In the genomic region with DNA sequence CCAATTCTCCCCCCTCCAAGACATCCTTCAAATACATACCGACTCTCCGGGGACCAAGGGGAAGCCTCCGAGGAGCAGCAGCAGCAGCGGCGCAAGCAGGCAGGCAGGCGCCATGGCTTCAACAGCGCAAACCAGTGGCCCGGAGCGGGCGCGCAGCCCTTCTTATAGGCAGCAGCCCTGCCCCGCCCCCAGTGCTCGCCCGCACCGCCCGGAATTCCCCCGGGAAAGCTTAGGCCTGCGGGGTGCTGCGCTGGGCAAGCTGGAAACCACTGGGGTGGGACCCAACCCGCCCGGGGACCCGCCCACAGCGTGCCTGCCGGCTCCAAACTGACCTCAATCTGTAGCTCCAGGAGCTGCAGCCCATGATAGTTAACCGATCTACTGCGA, we compare ENCODE assay signal across 8 mouse cellular contexts. TPM values are rescaled to one million over a fixed set of nuclear protein-coding genes. Genes with fewer than 3 reads are reported as not detected.
A peak's percentile ranks its signal among the peaks of the same experiment; 100 is the strongest.
DNase-seq lines count a peak whose midpoint lies in the region; ATAC-seq lines count a peak whose summit lies in the region.

No protein-coding gene starts in this region.

- peak; percentile 86 for DNase-seq in R1 (ENCODE audit: low read depth, low spot score)
- peak; percentile 87 for DNase-seq in gastrocnemius, postnatal 14 days
- DNase-seq in left cerebral cortex, postnatal 4 days: peak; percentile 70
- DNase-seq in mesoderm, embryonic 11.5 days (ENCODE audit: low read depth, low spot score): peak; percentile 82
- DNase-seq in right cerebral cortex, postnatal 25 days: peak; percentile 78
- DNase-seq in urinary bladder, postnatal 25 days (ENCODE audit: low spot score): peak; percentile 88

- 0 out of 2 replicates have a peak, but pooled peaks have one; percentile 19 for ATAC-seq in common myeloid progenitor, adult 5-6 weeks (replicated peaks; ENCODE audit: low read depth, poor library complexity, severe bottlenecking)
- ATAC-seq in inflammation-experienced regulatory T-cells, adult 6 months: peak; percentile 59

- intact Hi-C loops in gastrocnemius, postnatal 14 days (cut with DNase I; ENCODE audit: low total_unique reads): no loop called here
- intact Hi-C loops in left cerebral cortex, postnatal 4 days (cut with DNase I): no loop called here

RNA-seq across cellular contexts. Expression of a gene that starts 0.6 kb away (rescaled TPM):
- 0.05 TPM in 1 of 2 replicates, not detected in the other for total RNA-seq in common myeloid progenitor, adult 5-6 weeks (2017)
- total RNA-seq in gastrocnemius, postnatal 14 days (2021): 10 to 100 TPM; 45.1 to 72.6 TPM
- 10 to 100 TPM; 12.0 to 42.7 (median 41.8) TPM for polyA plus RNA-seq in inflammation-experienced regulatory T-cells, adult 6 months (2017; shearing (Covaris generic))
- total RNA-seq in left cerebral cortex, postnatal 4 days (2021): 10 to 100 TPM in 1 of 2 experiments, 1 to 10 TPM in 1; 9.6 to 12.6 TPM

RNA-seq across cellular contexts. Expression of a gene that starts 13.7 kb away (rescaled TPM):
- total RNA-seq in common myeloid progenitor, adult 5-6 weeks (2017): 8.9 and 13.4 TPM in 2 replicates
- total RNA-seq in gastrocnemius, postnatal 14 days (2021): 10 to 100 TPM; 15.0 to 15.6 TPM
- polyA plus RNA-seq in inflammation-experienced regulatory T-cells, adult 6 months (2017; shearing (Covaris generic)): 10 to 100 TPM; 10.4 to 35.1 (median 25.4) TPM
- 10 to 100 TPM; 42.5 to 45.8 TPM for total RNA-seq in left cerebral cortex, postnatal 4 days (2021)

RNA-seq across cellular contexts. Expression of a gene that starts 17.7 kb away (rescaled TPM):
- 0.46 TPM in 1 of 2 replicates, not detected in the other for total RNA-seq in common myeloid progenitor, adult 5-6 weeks (2017)
- total RNA-seq in gastrocnemius, postnatal 14 days (2021): 1 to 10 TPM in 1 of 2 experiments, under 1 TPM in 1; 0.62 to 2.6 TPM
- 1 to 10 TPM in 1 of 3 experiments, not detected in 2; 4.5 TPM for polyA plus RNA-seq in inflammation-experienced regulatory T-cells, adult 6 months (2017; shearing (Covaris generic))
- total RNA-seq in left cerebral cortex, postnatal 4 days (2021): 1 to 10 TPM in 1 of 2 experiments, not detected in 1; 2.9 TPM

RNA-seq across cellular contexts. Expression of a gene that starts 30.5 kb away (rescaled TPM):
- total RNA-seq in common myeloid progenitor, adult 5-6 weeks (2017): not detected in 2 replicates
- not detected for total RNA-seq in gastrocnemius, postnatal 14 days (2021)
- polyA plus RNA-seq in inflammation-experienced regulatory T-cells, adult 6 months (2017; shearing (Covaris generic)): not detected
- total RNA-seq in left cerebral cortex, postnatal 4 days (2021): not detected

RNA-seq across cellular contexts. Expression of a gene that starts 38.1 kb away (rescaled TPM):
- not detected in 2 replicates for total RNA-seq in common myeloid progenitor, adult 5-6 weeks (2017)
- 1 to 10 TPM; 3.7 to 5.4 TPM for total RNA-seq in gastrocnemius, postnatal 14 days (2021)
- polyA plus RNA-seq in inflammation-experienced regulatory T-cells, adult 6 months (2017; shearing (Covaris generic)): under 1 TPM in 1 of 3 experiments, not detected in 2; 0.21 TPM
- 1 to 10 TPM; 9.6 to 9.8 TPM for total RNA-seq in left cerebral cortex, postnatal 4 days (2021)

Comparison
In these comparisons a context has a peak if more than half of its experiments do, and no peak if none do; other contexts are left out.
1. Peak in every context shown above with its lines: DNase-seq and ATAC-seq.
2. RNA of a gene that starts 0.6 kb away (total RNA-seq): 45.1 to 72.6 TPM in gastrocnemius, postnatal 14 days and 9.6 to 12.6 TPM in left cerebral cortex, postnatal 4 days; 0.05 TPM in common myeloid progenitor, adult 5-6 weeks; every median in the first group is over 10 times any median in the second.